Mouse (Mus musculus): ENCODE data around the gene Rpl34. TPM values are rescaled to one million over a fixed set of nuclear protein-coding genes. Genes with fewer than 3 reads are reported as not detected.

Rpl34 gene
- polyA plus RNA-seq, 1 experiment, result 1,114 TPM

GRCm38 (mm10) chr3:130737652-130738361 lies 7.6 kb upstream of the Rpl34 start:
- Histone ChIP-seq H3K4me3 (ENCODE audit: insufficient read depth, low read length) (no peak overlapping the region), H3K27ac (ENCODE audit: insufficient read depth, low read depth, low read length) (no peak overlapping the region)

GRCm38 (mm10) chr3:130736758-130737157 lies 6.6 kb upstream of the Rpl34 start:
- TF ChIP-seq CTCF (IDR thresholded peaks at IDR 0.05; ENCODE audit: low read depth, low read length) (no peak), POLR2A (IDR thresholded peaks at IDR 0.05; ENCODE audit: borderline replicate concordance, low read depth, low read length) (no peak)
- Histone ChIP-seq H3K27ac (ENCODE audit: insufficient read depth, low read depth, low read length) (no peak overlapping the region), H3K4me3 (ENCODE audit: insufficient read depth, low read length) (no peak overlapping the region), H3K4me1 (ENCODE audit: control insufficient read depth, insufficient read depth, low read length) (no peaks in the 10 kb centered on the region)

More at GRCm38 (mm10) chr3:130737652-130738361, 7.6 kb upstream of the Rpl34 start:
- H3K4me1 ChIP-seq (ENCODE audit: control insufficient read depth, insufficient read depth, low read length), result no peaks in the 10 kb centered on the region
- TF ChIP-seq POLR2A (IDR thresholded peaks at IDR 0.05; ENCODE audit: borderline replicate concordance, low read depth, low read length) (no peak), CTCF (IDR thresholded peaks at IDR 0.05; ENCODE audit: low read depth, low read length) (no peak)

GRCm38 (mm10) chr3:130729472-130730188 lies 568 bp downstream of the Rpl34 start:
- TF ChIP-seq POLR2A (IDR thresholded peaks at IDR 0.05; ENCODE audit: borderline replicate concordance, low read depth, low read length), result no peak
- Histone ChIP-seq H3K27ac (ENCODE audit: insufficient read depth, low read depth, low read length) (peak overlapping the region; percentile 42), H3K4me3 (ENCODE audit: insufficient read depth, low read length) (peak overlapping the region; percentile 82), H3K4me1 (ENCODE audit: control insufficient read depth, insufficient read depth, low read length) (peaks cover 14% of the 10 kb centered on the region)

- no peak overlapping the region for H3K4me3 ChIP-seq (ENCODE audit: insufficient read depth, low read length)
- peaks cover 14% of the 10 kb centered on the region for H3K4me1 ChIP-seq (ENCODE audit: control insufficient read depth, insufficient read depth, low read length)
- H3K27ac ChIP-seq (ENCODE audit: insufficient read depth, low read depth, low read length), result no peak overlapping the region
- no peak for TF ChIP-seq POLR2A (IDR thresholded peaks at IDR 0.05; ENCODE audit: borderline replicate concordance, low read depth, low read length)
- TF ChIP-seq CTCF (IDR thresholded peaks at IDR 0.05; ENCODE audit: low read depth, low read length), result no peak
Measured at GRCm38 (mm10) chr3:130727676-130728075, 2.5 kb downstream of the Rpl34 start.

GRCm38 (mm10) chr3:130727036-130727435 lies 3.2 kb downstream of the Rpl34 start:
- H3K27ac ChIP-seq (ENCODE audit: insufficient read depth, low read depth, low read length), result no peak overlapping the region

GRCm38 (mm10) chr3:130725718-130726117 lies 4.5 kb downstream of the Rpl34 start:
- TF ChIP-seq CTCF (IDR thresholded peaks at IDR 0.05; ENCODE audit: low read depth, low read length) (no peak), POLR2A (IDR thresholded peaks at IDR 0.05; ENCODE audit: borderline replicate concordance, low read depth, low read length) (no peak)
- no peak overlapping the region for H3K4me3 ChIP-seq (ENCODE audit: insufficient read depth, low read length)
- H3K27ac ChIP-seq (ENCODE audit: insufficient read depth, low read depth, low read length), result no peak overlapping the region
- H3K4me1 ChIP-seq (ENCODE audit: control insufficient read depth, insufficient read depth, low read length), result peaks cover 10% of the 10 kb centered on the region

More at GRCm38 (mm10) chr3:130727036-130727435, 3.2 kb downstream of the Rpl34 start:
- no peak for TF ChIP-seq CTCF (IDR thresholded peaks at IDR 0.05; ENCODE audit: low read depth, low read length)
- no peak for TF ChIP-seq POLR2A (IDR thresholded peaks at IDR 0.05; ENCODE audit: borderline replicate concordance, low read depth, low read length)
- Histone ChIP-seq H3K4me1 (ENCODE audit: control insufficient read depth, insufficient read depth, low read length) (peaks cover 14% of the 10 kb centered on the region), H3K4me3 (ENCODE audit: insufficient read depth, low read length) (no peak overlapping the region)

GRCm38 (mm10) chr3:130722733-130723478 lies 7.3 kb downstream of the Rpl34 start:
- H3K4me3 ChIP-seq (ENCODE audit: insufficient read depth, low read length), result no peak overlapping the region
- no peaks in the 10 kb centered on the region for H3K4me1 ChIP-seq (ENCODE audit: control insufficient read depth, insufficient read depth, low read length)
- no peak overlapping the region for H3K27ac ChIP-seq (ENCODE audit: insufficient read depth, low read depth, low read length)
- no peak for TF ChIP-seq POLR2A (IDR thresholded peaks at IDR 0.05; ENCODE audit: borderline replicate concordance, low read depth, low read length)
- no peak for TF ChIP-seq CTCF (IDR thresholded peaks at IDR 0.05; ENCODE audit: low read depth, low read length)

GRCm38 (mm10) chr3:130720225-130720624 lies 10.0 kb downstream of the Rpl34 start:
- no peaks in the 10 kb centered on the region for H3K4me1 ChIP-seq (ENCODE audit: control insufficient read depth, insufficient read depth, low read length)
- no peak overlapping the region for H3K27ac ChIP-seq (ENCODE audit: insufficient read depth, low read depth, low read length)

GRCm38 (mm10) chr3:130718871-130719270 lies 11.3 kb downstream of the Rpl34 start:
- Histone ChIP-seq H3K4me1 (ENCODE audit: control insufficient read depth, insufficient read depth, low read length) (0 out of 2 replicates have a peak, but pooled peaks cover 2% of the 10 kb centered on the region), H3K4me3 (ENCODE audit: insufficient read depth, low read length) (no peak overlapping the region), H3K27ac (ENCODE audit: insufficient read depth, low read depth, low read length) (no peak overlapping the region)
- no peak for TF ChIP-seq POLR2A (IDR thresholded peaks at IDR 0.05; ENCODE audit: borderline replicate concordance, low read depth, low read length)
- TF ChIP-seq CTCF (IDR thresholded peaks at IDR 0.05; ENCODE audit: low read depth, low read length), result no peak

More at GRCm38 (mm10) chr3:130720225-130720624, 10.0 kb downstream of the Rpl34 start:
- H3K4me3 ChIP-seq (ENCODE audit: insufficient read depth, low read length), result no peak overlapping the region
- TF ChIP-seq POLR2A (IDR thresholded peaks at IDR 0.05; ENCODE audit: borderline replicate concordance, low read depth, low read length), result no peak
- no peak for TF ChIP-seq CTCF (IDR thresholded peaks at IDR 0.05; ENCODE audit: low read depth, low read length)

Measured in bone marrow macrophage, adult 2 months (primary cell).